Mouse (Mus musculus) CH12.LX (cell line): ENCODE measurements around the gene Myh9. TPM values are rescaled to one million over a fixed set of nuclear protein-coding genes. Genes with fewer than 3 reads are reported as not detected.
A peak's percentile ranks its signal among the peaks of the same experiment; 100 is the strongest.
"Not testable (repeated sequence)": the region's sequence is repeated elsewhere in the genome, so short reads cannot be mapped to it uniquely, and the experiment has no call there.

Experiments
- DNase-seq: peaks from one replicate; pipeline ENCODE4 v3.0.0-alpha.2; 2013; ENCODE audit errors: extremely low read depth
- H3K27ac ChIP-seq: 2 replicates; pipeline ENCODE4 v1.5.1; 2012; ENCODE audit warnings: low read depth, mild to moderate bottlenecking, control low read depth, moderate library complexity; ENCODE audit not compliant: insufficient read depth
- H3K27me3 ChIP-seq: replicated peaks from 2 replicates; pipeline ENCODE3; 2012; ENCODE audit warnings: inconsistent platforms
- H3K36me3 ChIP-seq, 2 experiments: replicated peaks in 1 of 2; 2 replicates each; pipeline versions ENCODE3 to v1.6.1; 2012; ENCODE audit warnings: inconsistent platforms in 1 of 2, low read length in 1 of 2, mild to moderate bottlenecking in 1 of 2, mixed read lengths in 1 of 2, moderate library complexity in 1 of 2; ENCODE audit not compliant: control insufficient read depth in 1 of 2, insufficient read depth in 1 of 2
- H3K4me1 ChIP-seq, 2 experiments: 2 replicates each; pipeline ENCODE4 v1.6.1; 2012; ENCODE audit warnings: inconsistent platforms in 1 of 2, moderate library complexity in 1 of 2; ENCODE audit not compliant: insufficient read depth in 2 of 2, control insufficient read depth in 1 of 2
- H3K4me2 ChIP-seq: 2 replicates; pipeline ENCODE4 v1.6.1; 2012; ENCODE audit warnings: low read depth, mild to moderate bottlenecking, control low read depth; ENCODE audit not compliant: poor library complexity, insufficient read depth, severe bottlenecking
- H3K4me3 ChIP-seq, 3 experiments: fragments of 150-350 bp in 1 of 3; sonication (generic) in 1 of 3; replicated peaks in 1 of 3; 2 replicates each; pipeline versions ENCODE3 to v1.5.1; 2011 to 2012; ENCODE audit warnings: low read depth in 2 of 3, low read length in 2 of 3, mild to moderate bottlenecking in 2 of 3, moderate library complexity in 2 of 3, control low read depth in 1 of 3, improper control_type of control experiment in 1 of 3, inconsistent platforms in 1 of 3, mixed read lengths in 1 of 3; ENCODE audit not compliant: poor library complexity in 1 of 3
- H3K79me2 ChIP-seq: replicated peaks from 2 replicates; pipeline ENCODE4 v1.6.1; 2012; ENCODE audit warnings: mild to moderate bottlenecking, moderate library complexity; ENCODE audit not compliant: control insufficient read depth, poor library complexity, insufficient read depth, severe bottlenecking; ENCODE audit errors: extremely low read depth
- H3K9ac ChIP-seq: 2 replicates; pipeline ENCODE4 v1.6.1; 2012; ENCODE audit warnings: low read depth, mild to moderate bottlenecking, control low read depth, moderate library complexity; ENCODE audit not compliant: insufficient read depth
- H3K9me3 ChIP-seq: replicated peaks from 2 replicates; pipeline ENCODE3; 2012; ENCODE audit warnings: low read length, inconsistent platforms, mixed read lengths
- CTCF ChIP-seq, 2 experiments: IDR thresholded peaks in 1 of 2; conservative IDR thresholded peaks in 1 of 2; 2 replicates each; pipeline ENCODE4 v1.5.1; 2011 to 2012; ENCODE audit warnings: low read depth in 2 of 2, low read length in 2 of 2, improper control_type of control experiment in 1 of 2, inconsistent platforms in 1 of 2, mild to moderate bottlenecking in 1 of 2, moderate library complexity in 1 of 2
- KAT2A ChIP-seq: IDR thresholded peaks from 2 replicates; pipeline ENCODE4 v1.6.1; 2012; ENCODE audit warnings: low read length, improper control_type of control experiment, inconsistent platforms; ENCODE audit not compliant: insufficient replicate concordance
- RAD21 ChIP-seq: IDR thresholded peaks from 2 replicates; pipeline ENCODE4 v1.6.1; 2011; ENCODE audit warnings: low read depth, mild to moderate bottlenecking, low read length, improper control_type of control experiment, moderate library complexity
- SMC3 ChIP-seq: IDR thresholded peaks from 2 replicates; pipeline ENCODE4 v1.6.1; 2011; ENCODE audit warnings: low read depth, low read length, improper control_type of control experiment
- UBTF ChIP-seq: IDR thresholded peaks from 2 replicates; pipeline ENCODE4 v1.6.1; 2012; ENCODE audit warnings: low read depth, mild to moderate bottlenecking, inconsistent platforms, low read length, improper control_type of control experiment, moderate library complexity
- USF2 ChIP-seq: conservative IDR thresholded peaks from 2 replicates; pipeline ENCODE4 v1.6.1; 2011; ENCODE audit warnings: low read depth, low read length, improper control_type of control experiment
- dilution Hi-C: fragments of 300-500 bp; cut with MboI; formaldehyde crosslinking; loops from 2 replicates; pipeline ENCODE4 v1.14.3; 2020; ENCODE audit warnings: low sequenced_read_pairs; ENCODE audit not compliant: extremely low pct_unique_long_range_greater_than_20kb, extremely low pct_ligation_motif_present
- in situ Hi-C: fragments of 300-500 bp; cut with MboI; formaldehyde crosslinking; loops from 3 replicates; pipeline ENCODE4 v1.14.3; 2019; ENCODE audit warnings: low sequenced_read_pairs, low pct_ligation_motif_present, low pct_unique_long_range_greater_than_20kb, mixed read lengths
- polyA plus RNA-seq: library from polyadenylated mRNA; unstranded; fragments of >175 nt; gene quantifications from 2 replicates; pipeline ENCODE4 v1.2.1, GENCODE M21; 2012; ENCODE audit warnings: low read depth; ENCODE audit not compliant: insufficient read length
- total RNA-seq, 2 experiments: library from RNA; depleted of rRNA; stranded (reverse); fragments of 300-350 nt in 1 of 2; fragments of >200 nt in 1 of 2; gene quantifications; 2 replicates each; pipeline ENCODE4 v1.2.3; 2012 to 2014

Myh9 gene
- total and polyA plus RNA-seq, 3 experiments: 43.8 to 165 (median 146) TPM

- Histone ChIP-seq H3K9ac (no peak overlapping the region), H3K9me3 (no peaks in the 10 kb centered on the region), H3K4me3 (no peak overlapping the region), H3K27ac (no peak overlapping the region), H3K79me2 (no peaks in the 10 kb centered on the region), H3K4me1 (no peaks in the 10 kb centered on the region), H3K27me3 (peaks cover 8% of the 10 kb centered on the region), H3K36me3 (no peaks in the 10 kb centered on the region), H3K4me2 (no peak overlapping the region)
- TF ChIP-seq USF2 (no peak), RAD21 (no peak), KAT2A (no peak), UBTF (no peak)
- dilution Hi-C loops (no loop called here), in situ Hi-C loops (loop anchor here (25.0 kb wide), 1 partner anchor 431 kb away; the partner anchor contains the start of gene Ift27)
- no peak for DNase-seq
Observed at GRCm38 (mm10) chr15:77731605-77732004, 110.4 kb downstream of the Myh9 start.

GRCm38 (mm10) chr15:77728739-77729138 lies 113.2 kb downstream of the Myh9 start, which contains the start of gene Apol9b:
Gene Apol9b, plus strand, starts transcription at chr15:77729039.
- DNase-seq, H3K36me3 ChIP-seq, H3K4me1 ChIP-seq, H3K27ac ChIP-seq, H3K4me2 ChIP-seq, H3K27me3 ChIP-seq, H3K9ac ChIP-seq, H3K79me2 ChIP-seq, dilution Hi-C loops, H3K9me3 ChIP-seq, H3K4me3 ChIP-seq: not testable (repeated sequence)
- in situ Hi-C loops: loop anchor here (25.0 kb wide), 1 partner anchor 434 kb away; the partner anchor contains the start of gene Ift27

- H3K4me1 ChIP-seq, H3K79me2 ChIP-seq, H3K9ac ChIP-seq, H3K9me3 ChIP-seq, dilution Hi-C loops, H3K27ac ChIP-seq, H3K4me3 ChIP-seq, H3K27me3 ChIP-seq, H3K36me3 ChIP-seq, DNase-seq, H3K4me2 ChIP-seq: not testable (repeated sequence)
- in situ Hi-C loops: loop anchor here (25.0 kb wide), 1 partner anchor 435 kb away; the partner anchor contains the start of gene Ift27
Observed at GRCm38 (mm10) chr15:77727745-77728144, 114.2 kb downstream of the Myh9 start.

GRCm38 (mm10) chr15:77727139-77727538 lies 114.8 kb downstream of the Myh9 start:
- H3K27me3 ChIP-seq, H3K9me3 ChIP-seq, H3K4me2 ChIP-seq, H3K4me1 ChIP-seq, dilution Hi-C loops, H3K36me3 ChIP-seq, H3K4me3 ChIP-seq, H3K9ac ChIP-seq, H3K79me2 ChIP-seq, H3K27ac ChIP-seq: not testable (repeated sequence)
- TF ChIP-seq RAD21 (peak; percentile 26), CTCF (conservative IDR thresholded peaks at IDR 0.05 in 1 of 2, IDR thresholded peaks at IDR 0.05 in 1 of 2; ENCODE audit: low read depth in 2 of 2, low read length in 2 of 2) (peak in 1 of 2 experiments; percentile 55; a peak in 2 of 4 replicates), SMC3 (peak; percentile 45)
- in situ Hi-C loops: loop anchor here (25.0 kb wide), 1 partner anchor 435 kb away; the partner anchor contains the start of gene Ift27
- peak; percentile 6 for DNase-seq

GRCm38 (mm10) chr15:77725393-77726020 lies 116.5 kb downstream of the Myh9 start:
- H3K4me2 ChIP-seq, dilution Hi-C loops, H3K4me1 ChIP-seq, H3K79me2 ChIP-seq, H3K9ac ChIP-seq, H3K4me3 ChIP-seq, H3K36me3 ChIP-seq, DNase-seq, H3K9me3 ChIP-seq, H3K27ac ChIP-seq, H3K27me3 ChIP-seq: not testable (repeated sequence)
- in situ Hi-C loops: loop anchor here (25.0 kb wide), 1 partner anchor 437 kb away; the partner anchor contains the start of gene Ift27
